Mouse (Mus musculus): Measurements from ENCODE around the gene Cdc37. TPM values are rescaled to one million over a fixed set of nuclear protein-coding genes. Genes with fewer than 3 reads are reported as not detected.

Cdc37 gene
- polyA plus RNA-seq, 1 experiment from 2014 or later = 424 TPM

DNA sequence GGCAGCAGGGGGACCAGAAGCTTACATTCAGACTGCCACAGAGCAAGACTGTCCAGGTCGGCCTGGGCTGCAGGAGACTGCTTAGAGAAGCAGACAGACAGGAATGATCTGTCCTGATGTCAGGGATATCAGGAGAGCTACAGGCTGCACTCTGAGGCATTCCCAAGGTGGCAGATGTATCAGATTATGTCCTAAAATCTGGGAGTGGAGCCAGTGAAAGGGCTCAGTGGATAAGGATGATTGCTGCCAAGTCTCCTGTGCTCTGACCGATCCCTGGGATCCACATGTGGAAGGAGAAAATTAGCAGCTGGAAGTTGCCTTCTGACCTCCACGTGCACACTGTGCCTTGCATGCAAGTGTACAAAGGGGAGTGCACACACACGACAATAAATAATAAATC, 30.6 kb upstream of the Cdc37 start:
- Histone ChIP-seq H3K9me3 (ENCODE audit: control insufficient read depth, low read length) (no peaks in the 10 kb centered on the region), H3K4me3 (ENCODE audit: low read depth, low read length) (no peak overlapping the region), H3K9ac (ENCODE audit: low read length) (no peak overlapping the region), H3K4me1 (ENCODE audit: control insufficient read depth, insufficient read depth, low read length) (peaks cover 2% of the 10 kb centered on the region; the same call in 1 of the 2 replicates), H3K27ac (replicated peaks; ENCODE audit: low read depth, low read length) (no peak overlapping the region), H3K36me3 (ENCODE audit: control insufficient read depth, insufficient read depth, low read length) (no peaks in the 10 kb centered on the region), H3K4me2 (ENCODE audit: low read depth, severe bottlenecking) (no peak overlapping the region), H3K27me3 (ENCODE audit: control insufficient read depth, insufficient read depth, low read length) (peaks cover 5% of the 10 kb centered on the region; the same call in 1 of the 2 replicates)
- 49% methylated on average over 4 of the region's 4 CpGs for whole genome bisulfite sequencing
- DNase-seq (ENCODE audit: low spot score) (no peak), ATAC-seq (ENCODE audit: insufficient number of reproducible peaks, low FRiP score, low TSS enrichment, low read depth) (no peak)

DNA sequence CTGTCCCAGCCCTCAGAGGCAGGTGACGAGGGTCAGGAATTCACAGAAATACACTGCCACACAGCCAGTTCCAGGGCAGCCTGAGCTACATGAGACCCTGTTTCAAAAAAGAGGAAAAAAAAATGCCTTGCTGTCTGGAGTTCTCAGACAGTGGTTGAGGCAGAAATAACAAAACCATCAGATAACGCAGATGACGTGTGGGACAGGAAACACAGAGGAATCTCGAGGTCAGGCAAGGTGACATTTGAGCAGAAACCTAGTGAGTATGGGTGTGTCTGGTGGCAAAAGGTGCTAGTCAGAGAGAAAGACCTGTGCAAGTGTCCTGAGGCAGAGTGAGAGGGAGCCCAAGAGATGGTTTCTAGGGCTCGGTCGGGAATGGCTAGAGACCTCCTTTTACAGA, 22.6 kb upstream of the Cdc37 start:
- Histone ChIP-seq H3K9ac (ENCODE audit: low read length) (no peak overlapping the region), H3K4me2 (ENCODE audit: low read depth, severe bottlenecking) (no peak overlapping the region), H3K4me1 (ENCODE audit: control insufficient read depth, insufficient read depth, low read length) (peaks cover 14% of the 10 kb centered on the region), H3K36me3 (ENCODE audit: control insufficient read depth, insufficient read depth, low read length) (no peaks in the 10 kb centered on the region), H3K9me3 (ENCODE audit: control insufficient read depth, low read length) (no peaks in the 10 kb centered on the region), H3K27ac (replicated peaks; ENCODE audit: low read depth, low read length) (no peak overlapping the region), H3K4me3 (ENCODE audit: low read depth, low read length) (no peak overlapping the region), H3K27me3 (ENCODE audit: control insufficient read depth, insufficient read depth, low read length) (no peaks in the 10 kb centered on the region)
- ATAC-seq (ENCODE audit: insufficient number of reproducible peaks, low FRiP score, low TSS enrichment, low read depth) = no peak
- 82% methylated on average over 6 of the region's 6 CpGs for WGBS
- no peak for DNase-seq (ENCODE audit: low spot score)

DNA sequence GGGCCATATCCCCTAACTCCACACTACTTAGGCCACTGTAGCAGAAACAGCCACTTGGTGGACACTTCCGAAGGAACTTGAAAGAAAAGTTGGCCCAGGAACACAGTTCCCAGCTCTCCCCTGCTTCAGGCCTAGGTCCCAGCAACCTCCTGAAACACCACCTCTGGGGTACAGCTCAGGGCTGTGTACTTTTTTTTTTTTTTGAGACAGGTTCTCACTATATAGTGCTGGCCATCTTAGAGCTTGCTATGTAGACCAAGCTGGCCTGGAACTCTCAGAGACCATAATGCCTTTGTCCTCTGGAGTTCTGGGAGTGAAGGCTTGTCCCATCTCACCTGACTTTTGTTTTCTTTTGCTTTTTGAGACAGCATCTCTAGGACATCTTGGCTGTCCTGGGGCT, 19.4 kb upstream of the Cdc37 start:
- Histone ChIP-seq H3K27ac (replicated peaks; ENCODE audit: low read depth, low read length) (no peak overlapping the region), H3K4me2 (ENCODE audit: low read depth, severe bottlenecking) (no peak overlapping the region)
- ATAC-seq (ENCODE audit: insufficient number of reproducible peaks, low FRiP score, low TSS enrichment, low read depth) = 0 out of 2 replicates have a peak, but pooled peaks have one; percentile 2

DNA sequence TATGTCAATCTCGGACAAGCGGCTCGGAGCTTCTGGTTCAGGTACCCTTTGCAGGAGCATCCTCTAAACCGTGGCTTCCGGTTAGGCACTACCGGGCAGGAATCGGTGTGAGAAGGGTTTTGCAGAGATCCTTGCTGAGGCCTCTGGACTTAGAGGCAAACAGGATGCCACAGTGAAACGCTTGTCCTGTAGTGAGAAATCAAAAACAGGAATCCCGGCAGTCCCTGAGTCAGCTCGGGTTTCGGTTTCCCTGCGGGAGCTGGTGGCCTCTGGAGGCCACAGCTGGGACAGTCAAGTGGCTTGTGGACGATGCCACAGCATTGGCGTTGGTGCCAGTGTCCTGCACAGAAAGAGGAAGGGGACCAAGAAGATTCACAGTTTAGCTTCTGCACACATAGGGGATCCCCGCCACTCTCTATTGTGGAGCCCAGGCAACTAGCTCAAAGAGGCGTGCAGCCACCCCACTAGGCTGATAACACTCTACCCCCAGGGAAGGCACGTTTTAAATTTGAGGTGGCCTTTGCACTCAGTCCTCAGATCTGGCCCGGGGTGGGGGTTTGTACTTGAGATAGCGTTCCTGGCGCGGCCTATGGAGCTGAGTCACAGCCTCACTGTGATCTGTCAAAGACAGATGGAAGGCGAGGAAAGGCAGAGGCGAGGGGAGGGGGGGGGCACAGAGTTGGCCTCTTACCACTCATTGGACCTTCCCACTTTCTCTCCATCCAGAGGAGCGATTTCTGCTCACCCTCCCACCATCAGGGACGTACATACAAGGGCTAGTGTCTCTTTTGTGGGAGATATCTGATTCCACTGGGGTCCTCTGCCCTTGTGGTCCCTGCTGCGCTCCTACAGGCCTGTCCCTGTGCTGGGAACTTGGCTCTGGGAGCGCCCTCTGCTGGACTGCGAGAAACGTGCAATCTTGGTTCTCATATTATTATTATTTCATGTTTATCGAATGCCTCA, 18.7 kb upstream of the Cdc37 start:
- peak; percentile 40 for ATAC-seq (ENCODE audit: insufficient number of reproducible peaks, low FRiP score, low TSS enrichment, low read depth)
- Histone ChIP-seq H3K36me3 (ENCODE audit: control insufficient read depth, insufficient read depth, low read length) (no peaks in the 10 kb centered on the region), H3K27ac (replicated peaks; ENCODE audit: low read depth, low read length) (peak overlapping the region; percentile 66), H3K9me3 (ENCODE audit: control insufficient read depth, low read length) (no peaks in the 10 kb centered on the region), H3K9ac (ENCODE audit: low read length) (peak overlapping the region; percentile 8), H3K4me1 (ENCODE audit: control insufficient read depth, insufficient read depth, low read length) (peaks cover 36% of the 10 kb centered on the region), H3K4me3 (ENCODE audit: low read depth, low read length) (peak overlapping the region; percentile 17), H3K27me3 (ENCODE audit: control insufficient read depth, insufficient read depth, low read length) (peaks cover 32% of the 10 kb centered on the region), H3K4me2 (ENCODE audit: low read depth, severe bottlenecking) (peak overlapping the region; percentile 39)
- WGBS = 6% methylated on average over 30 of the region's 30 CpGs
- peak; percentile 89 for DNase-seq (ENCODE audit: low spot score)

More for the DNA sequence above, 19.4 kb upstream of the Cdc37 start:
- Histone ChIP-seq H3K36me3 (ENCODE audit: control insufficient read depth, insufficient read depth, low read length) (no peaks in the 10 kb centered on the region), H3K4me1 (ENCODE audit: control insufficient read depth, insufficient read depth, low read length) (peaks cover 36% of the 10 kb centered on the region), H3K4me3 (ENCODE audit: low read depth, low read length) (no peak overlapping the region), H3K9me3 (ENCODE audit: control insufficient read depth, low read length) (no peaks in the 10 kb centered on the region), H3K27me3 (ENCODE audit: control insufficient read depth, insufficient read depth, low read length) (peaks cover 25% of the 10 kb centered on the region), H3K9ac (ENCODE audit: low read length) (no peak overlapping the region)
- DNase-seq (ENCODE audit: low spot score) = no peak
- 71% methylated on average over 1 of the region's 1 CpGs for WGBS

DNA sequence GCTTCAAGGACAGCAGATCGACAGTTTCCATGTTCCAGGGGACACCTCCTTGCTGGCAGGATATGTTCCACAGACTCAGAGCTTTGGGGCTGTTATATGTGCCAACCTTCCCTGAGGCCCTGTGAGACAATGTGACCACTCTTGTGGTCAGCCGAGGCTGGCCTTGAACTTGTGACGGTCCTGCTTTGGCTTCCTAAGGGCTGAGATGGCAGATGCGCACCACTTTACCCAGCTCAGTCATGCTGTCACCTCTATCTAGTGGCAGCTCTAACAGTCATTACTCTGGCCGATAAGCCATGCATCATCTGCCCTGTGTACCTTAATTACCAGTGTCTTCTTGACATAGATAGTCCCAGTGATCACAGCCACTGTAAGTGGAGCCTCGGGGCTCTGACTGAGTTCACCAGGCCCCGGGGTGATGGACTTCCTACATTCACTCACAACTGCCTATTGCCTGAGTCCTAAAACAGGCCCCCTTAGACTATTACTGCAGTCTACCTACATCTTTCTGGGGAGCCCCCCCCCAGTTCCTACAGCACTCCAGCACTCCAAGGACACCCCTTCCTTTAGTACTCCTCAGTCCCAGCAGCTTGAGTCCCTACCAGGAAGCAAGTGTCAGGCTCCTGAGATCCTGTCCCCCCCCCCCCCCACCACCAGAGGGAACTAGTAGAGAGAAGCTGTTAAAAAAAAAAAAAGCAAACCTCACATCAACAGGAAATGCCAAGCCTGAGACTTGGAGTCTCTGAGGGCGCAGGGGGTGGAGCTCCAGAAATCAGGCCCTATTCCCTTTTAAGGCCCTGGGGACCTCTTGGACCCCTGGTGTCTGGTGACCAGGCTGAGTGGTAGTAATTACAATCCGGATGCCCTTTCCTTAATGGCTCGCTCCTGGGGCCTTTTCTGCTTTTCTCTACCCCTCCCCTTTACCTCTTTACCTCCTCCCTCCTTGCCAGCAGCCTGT, 17.6 kb upstream of the Cdc37 start:
- Histone ChIP-seq H3K27me3 (ENCODE audit: control insufficient read depth, insufficient read depth, low read length) (peaks cover 39% of the 10 kb centered on the region), H3K4me3 (ENCODE audit: low read depth, low read length) (peak overlapping the region; percentile 17; the same call in 1 of the 2 replicates), H3K9me3 (ENCODE audit: control insufficient read depth, low read length) (no peaks in the 10 kb centered on the region), H3K27ac (replicated peaks; ENCODE audit: low read depth, low read length) (peak overlapping the region; percentile 66; the same call in 1 of the 2 replicates), H3K4me2 (ENCODE audit: low read depth, severe bottlenecking) (peak overlapping the region; percentile 39), H3K4me1 (ENCODE audit: control insufficient read depth, insufficient read depth, low read length) (peaks cover 36% of the 10 kb centered on the region), H3K36me3 (ENCODE audit: control insufficient read depth, insufficient read depth, low read length) (no peaks in the 10 kb centered on the region), H3K9ac (ENCODE audit: low read length) (peak overlapping the region; percentile 8)
- 37% methylated on average over 10 of the region's 10 CpGs for WGBS
- DNase-seq (ENCODE audit: low spot score) (no peak), ATAC-seq (ENCODE audit: insufficient number of reproducible peaks, low FRiP score, low TSS enrichment, low read depth) (no peak)

DNA sequence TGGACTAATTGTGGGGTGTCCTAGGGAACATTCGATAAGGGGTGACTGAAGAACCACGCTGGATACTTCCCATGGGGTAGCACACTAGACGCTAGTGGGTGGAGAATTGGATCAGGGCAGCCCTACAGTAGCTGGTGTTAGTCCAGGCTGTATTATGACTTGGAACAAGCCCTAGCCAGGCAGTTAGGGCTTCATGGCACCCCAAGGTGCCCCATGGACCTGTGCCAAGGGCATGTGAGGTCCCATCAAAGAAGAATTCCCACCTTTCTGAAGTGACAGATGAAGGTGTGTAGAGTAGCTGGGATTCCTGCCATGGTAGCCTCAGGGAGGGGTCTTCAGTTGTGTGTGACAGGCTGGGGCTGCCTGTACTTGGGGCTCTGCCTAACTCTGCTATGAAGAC, 16.7 kb upstream of the Cdc37 start:
- no peaks in the 10 kb centered on the region; the same call in 1 of the 2 replicates for H3K9me3 ChIP-seq (ENCODE audit: control insufficient read depth, low read length)
- H3K4me3 ChIP-seq (ENCODE audit: low read depth, low read length) = peak overlapping the region; percentile 42
- DNase-seq (ENCODE audit: low spot score) = no peak
- no peaks in the 10 kb centered on the region for H3K36me3 ChIP-seq (ENCODE audit: control insufficient read depth, insufficient read depth, low read length)
- H3K4me1 ChIP-seq (ENCODE audit: control insufficient read depth, insufficient read depth, low read length) = peaks cover 38% of the 10 kb centered on the region
- H3K4me2 ChIP-seq (ENCODE audit: low read depth, severe bottlenecking) = peak overlapping the region; percentile 87; the same call in 1 of the 2 replicates
- no peak overlapping the region for H3K27ac ChIP-seq (replicated peaks; ENCODE audit: low read depth, low read length)
- WGBS = 30% methylated on average over 3 of the region's 3 CpGs
- peaks cover 46% of the 10 kb centered on the region for H3K27me3 ChIP-seq (ENCODE audit: control insufficient read depth, insufficient read depth, low read length)
- H3K9ac ChIP-seq (ENCODE audit: low read length) = no peak overlapping the region
- no peak for ATAC-seq (ENCODE audit: insufficient number of reproducible peaks, low FRiP score, low TSS enrichment, low read depth)

DNA sequence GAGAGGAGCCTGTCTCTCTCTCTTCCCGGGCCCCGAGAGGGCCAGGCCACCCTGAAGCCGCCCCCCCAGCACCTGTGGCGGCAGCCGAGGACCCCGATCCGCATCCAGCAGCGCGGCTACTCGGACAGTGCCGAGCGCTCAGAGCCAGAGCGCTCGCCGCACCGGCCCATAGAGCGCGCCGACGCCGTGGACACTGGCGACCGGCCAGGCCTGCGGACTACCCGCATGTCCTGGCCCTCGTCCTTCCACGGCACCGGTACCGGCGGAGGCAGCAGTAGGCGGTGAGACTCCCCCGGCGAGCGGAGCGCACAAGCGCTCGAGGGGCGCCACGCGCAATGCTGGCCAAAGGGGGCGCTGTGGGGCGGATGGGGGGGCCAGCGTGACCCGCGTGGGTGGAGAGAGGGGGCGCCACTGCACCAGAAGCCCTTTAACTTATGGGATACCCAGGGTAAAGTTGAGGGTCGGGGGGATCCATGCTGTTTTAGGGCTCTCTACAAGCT, 16.2 kb upstream of the Cdc37 start:
- Histone ChIP-seq H3K27ac (replicated peaks; ENCODE audit: low read depth, low read length) (no peak overlapping the region), H3K9ac (ENCODE audit: low read length) (peak overlapping the region; percentile 40), H3K36me3 (ENCODE audit: control insufficient read depth, insufficient read depth, low read length) (no peaks in the 10 kb centered on the region), H3K9me3 (ENCODE audit: control insufficient read depth, low read length) (no peaks in the 10 kb centered on the region; the same call in 1 of the 2 replicates), H3K27me3 (ENCODE audit: control insufficient read depth, insufficient read depth, low read length) (peaks cover 46% of the 10 kb centered on the region), H3K4me2 (ENCODE audit: low read depth, severe bottlenecking) (peak overlapping the region; percentile 87), H3K4me1 (ENCODE audit: control insufficient read depth, insufficient read depth, low read length) (peaks cover 39% of the 10 kb centered on the region), H3K4me3 (ENCODE audit: low read depth, low read length) (peak overlapping the region; percentile 42)
- no peak for ATAC-seq (ENCODE audit: insufficient number of reproducible peaks, low FRiP score, low TSS enrichment, low read depth)
- DNase-seq (ENCODE audit: low spot score) = peak; percentile 71
- WGBS = under 1% methylated on average over 45 of the region's 47 CpGs
